Mouse (Mus musculus): Measurements from ENCODE around the gene Clec11a.

Gene Clec11a

GRCm38 (mm10) chr7:44306516-44307240, at the start of gene Clec11a:
Clec11a (minus strand) TSS chr7:44306902.
- peak in 1 of 2 experiments; percentile 28 for DNase-seq (ENCODE audit: low spot score in 2 of 2)

GRCm38 (mm10) chr7:44355411-44355810, 48.7 kb upstream of the Clec11a start:
- DNase-seq (ENCODE audit: low spot score in 2 of 2) = no peak

- DNase-seq (ENCODE audit: low spot score in 2 of 2) = no peak
These were observed 47.1 kb upstream of the Clec11a start for GRCm38 (mm10) chr7:44353601-44354340.

- no peak for DNase-seq (ENCODE audit: low spot score in 2 of 2)
These were observed 46.3 kb upstream of the Clec11a start for GRCm38 (mm10) chr7:44352750-44353600.

GRCm38 (mm10) chr7:44351881-44352749, 45.4 kb upstream of the Clec11a start:
- no peak for DNase-seq (ENCODE audit: low spot score in 2 of 2)

GRCm38 (mm10) chr7:44350957-44351711, 44.4 kb upstream of the Clec11a start:
- peak in 1 of 2 experiments; percentile 64 for DNase-seq (ENCODE audit: low spot score in 2 of 2)

GRCm38 (mm10) chr7:44349043-44349442, 42.3 kb upstream of the Clec11a start:
- no peak for DNase-seq (ENCODE audit: low spot score in 2 of 2)

GRCm38 (mm10) chr7:44344622-44345021, 37.9 kb upstream of the Clec11a start:
- no peak for DNase-seq (ENCODE audit: low spot score in 2 of 2)

GRCm38 (mm10) chr7:44343459-44344015, 36.8 kb upstream of the Clec11a start:
- DNase-seq (ENCODE audit: low spot score in 2 of 2) = no peak

- DNase-seq (ENCODE audit: low spot score in 2 of 2) = no peak
These were observed 35.0 kb upstream of the Clec11a start for GRCm38 (mm10) chr7:44341714-44342113.

- DNase-seq (ENCODE audit: low spot score in 2 of 2) = no peak
These were observed 34.4 kb upstream of the Clec11a start for GRCm38 (mm10) chr7:44341119-44341518.

GRCm38 (mm10) chr7:44340226-44340625, 33.5 kb upstream of the Clec11a start:
- DNase-seq (ENCODE audit: low spot score in 2 of 2) = no peak

GRCm38 (mm10) chr7:44337121-44337849, 30.6 kb upstream of the Clec11a start:
- no peak for DNase-seq (ENCODE audit: low spot score in 2 of 2)

- DNase-seq (ENCODE audit: low spot score in 2 of 2) = no peak
These were observed 29.6 kb upstream of the Clec11a start for GRCm38 (mm10) chr7:44336046-44337021.

GRCm38 (mm10) chr7:44335031-44335878, 28.6 kb upstream of the Clec11a start:
- no peak for DNase-seq (ENCODE audit: low spot score in 2 of 2)

GRCm38 (mm10) chr7:44334139-44334538, 27.4 kb upstream of the Clec11a start:
- DNase-seq (ENCODE audit: low spot score in 2 of 2) = no peak

- DNase-seq (ENCODE audit: low spot score in 2 of 2) = no peak
These were observed 25.6 kb upstream of the Clec11a start for GRCm38 (mm10) chr7:44332336-44332735.
